Mouse (Mus musculus): ENCODE data around the gene Henmt1. TPM values are rescaled to one million over a fixed set of nuclear protein-coding genes. Genes with fewer than 3 reads are reported as not detected.

Gene Henmt1
- polyA plus RNA-seq, 1 experiment from 2014 or later: 0.78 TPM

DNA sequence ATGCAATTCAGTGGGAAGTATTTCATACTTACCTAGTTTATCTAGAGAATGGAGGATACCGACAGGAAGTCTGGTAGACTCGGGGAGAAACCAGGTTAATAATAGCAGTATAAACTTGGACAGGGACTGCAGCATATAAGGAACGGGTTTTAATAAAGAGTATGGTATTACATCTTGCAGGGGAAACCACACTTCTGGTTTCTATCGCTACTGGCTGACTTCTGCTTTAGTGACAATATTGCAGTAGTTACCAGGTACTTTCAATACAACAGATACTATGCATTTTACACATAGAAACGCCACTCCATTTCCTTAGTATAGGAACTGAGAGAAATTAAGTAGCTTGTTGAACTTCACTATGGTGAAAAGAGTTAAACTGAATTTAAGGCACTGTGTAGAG lies 68.5 kb downstream of the Henmt1 start:
- Histone ChIP-seq H3K27ac (replicated peaks) (no peak overlapping the region), H3K9me3 (no peaks in the 10 kb centered on the region), H3K4me2 (replicated peaks) (no peak overlapping the region), H3K4me3 (no peak overlapping the region), H3K27me3 (no peaks in the 10 kb centered on the region), H3K36me3 (no peaks in the 10 kb centered on the region), H3K4me1 (no peaks in the 10 kb centered on the region), H3K9ac (replicated peaks) (no peak overlapping the region)
- ATAC-seq (ENCODE audit: low FRiP score, low read depth): no peak
- WGBS: 92% methylated on average over 5 of the region's 5 CpGs

Other genes with a start within 250 kb of the Henmt1 start
- 94.5 and 98.9 TPM in 2 replicates for gene Gpsm2, start 217.6 kb upstream of the Henmt1 start, polyA plus RNA-seq (2016; fragmentation: Nextera tagmentation; extraction: Ambion mirVana)
- gene Aknad1, start 200.2 kb upstream of the Henmt1 start, polyA plus RNA-seq (2016; fragmentation: Nextera tagmentation; extraction: Ambion mirVana): 0.13 TPM in 1 of 2 replicates, not detected in the other
- gene Stxbp3, start 99.3 kb upstream of the Henmt1 start, polyA plus RNA-seq (2016; fragmentation: Nextera tagmentation; extraction: Ambion mirVana): 23.1 and 23.3 TPM in 2 replicates
- gene Fndc7, start 49.9 kb upstream of the Henmt1 start, polyA plus RNA-seq (2016; fragmentation: Nextera tagmentation; extraction: Ambion mirVana): 0.08 TPM in 1 of 2 replicates, not detected in the other
- 77.9 and 89.5 TPM in 2 replicates for gene Prpf38b, start 28.1 kb upstream of the Henmt1 start, polyA plus RNA-seq (2016; fragmentation: Nextera tagmentation; extraction: Ambion mirVana)
- gene Gm9857, start 572 bp downstream of the Henmt1 start, polyA plus RNA-seq (2016; fragmentation: Nextera tagmentation; extraction: Ambion mirVana): not detected in 2 replicates
- gene Fam102b, start 87.7 kb downstream of the Henmt1 start, polyA plus RNA-seq (2016; fragmentation: Nextera tagmentation; extraction: Ambion mirVana): 11.7 and 12.0 TPM in 2 replicates
- not detected in 2 replicates for gene Slc25a54, start 140.6 kb downstream of the Henmt1 start, polyA plus RNA-seq (2016; fragmentation: Nextera tagmentation; extraction: Ambion mirVana)
- gene Slc25a24, start 183.3 kb downstream of the Henmt1 start, polyA plus RNA-seq (2016; fragmentation: Nextera tagmentation; extraction: Ambion mirVana): 23.5 and 28.2 TPM in 2 replicates